Comparison of ENCODE assay signal across 8 mouse cellular contexts in the genomic region with DNA sequence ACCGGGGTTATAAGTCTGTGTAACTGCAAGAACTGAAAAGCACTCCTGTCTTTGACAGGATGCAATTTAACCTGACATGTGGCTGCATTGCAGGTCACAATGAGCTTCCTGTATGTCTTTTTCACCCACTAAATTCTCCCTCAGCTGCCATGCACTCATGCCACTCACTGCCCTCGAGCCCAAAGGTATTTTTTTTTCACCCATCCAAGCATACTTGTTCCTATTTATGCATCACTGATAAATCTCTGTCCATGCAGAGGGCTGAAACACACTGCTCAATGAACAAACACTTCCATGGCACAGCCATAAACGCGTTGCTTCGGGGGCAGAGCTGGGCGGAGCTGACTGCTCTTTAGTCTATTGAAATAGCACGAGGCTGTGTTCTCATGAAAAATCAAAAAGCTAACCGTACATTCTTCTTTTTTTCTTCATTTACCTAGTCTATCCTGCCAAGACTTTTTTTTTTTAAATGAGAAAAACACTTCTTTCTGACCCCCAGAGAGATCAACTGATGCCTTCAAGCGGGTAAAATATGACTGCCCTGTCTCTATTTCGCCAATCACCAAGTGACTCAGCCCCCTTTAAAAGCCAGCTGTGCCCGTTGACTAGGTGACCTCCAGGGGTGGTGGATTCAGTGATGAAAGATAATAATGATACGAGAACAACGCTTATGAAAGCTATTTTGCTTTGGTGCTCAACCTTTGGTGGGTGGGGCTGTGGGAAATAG. TPM values are rescaled to one million over a fixed set of nuclear protein-coding genes. Genes with fewer than 3 reads are reported as not detected.
DNase-seq lines count a peak whose midpoint lies in the region; ATAC-seq lines count a peak whose summit lies in the region.

No protein-coding gene starts in this region.

- DNase-seq in forebrain, embryonic 10.5 days (ENCODE audit: extremely low spot score, low spot score) = no peak
- DNase-seq in neural tube, embryonic 11.5 days (ENCODE audit: low spot score) = no peak
- no peak for DNase-seq in neural tube, embryonic 10.5 days (ENCODE audit: extremely low spot score, low spot score)
- DNase-seq in thymus, postnatal 0 days (ENCODE audit: low spot score) = peak; percentile 37
- DNase-seq in frontal cortex, postnatal 25 days (ENCODE audit: low spot score in 2 of 2) = no peak
- no peak for DNase-seq in adrenal gland, adult (ENCODE audit: inconsistent age in 2 of 2, low spot score in 1 of 2)

- no peaks in the 10 kb centered on the region for H3K27me3 ChIP-seq in forebrain, embryonic 15.5 days
- H3K27me3 ChIP-seq in forebrain, embryonic 10.5 days (ENCODE audit: poor library complexity, severe bottlenecking) = no peaks in the 10 kb centered on the region
- no peaks in the 10 kb centered on the region for H3K27me3 ChIP-seq in neural tube, embryonic 11.5 days (ENCODE audit: control insufficient read depth, insufficient read depth, low read length)
- no peaks in the 10 kb centered on the region for H3K27me3 ChIP-seq in hindbrain, embryonic 15.5 days

- ATAC-seq in forebrain, embryonic 15.5 days (replicated peaks) = no peak
- ATAC-seq in neural tube, embryonic 11.5 days (ENCODE audit: insufficient read depth, low FRiP score, low TSS enrichment) = no peak
- no peak for ATAC-seq in hindbrain, embryonic 15.5 days (ENCODE audit: low FRiP score, low read depth)

- no peak overlapping the region for H3K9ac ChIP-seq in forebrain, embryonic 15.5 days (replicated peaks)
- H3K9ac ChIP-seq in neural tube, embryonic 11.5 days (ENCODE audit: low read length) = no peak overlapping the region
- peak overlapping the region; percentile 2; the same call in 1 of the 2 replicates for H3K9ac ChIP-seq in hindbrain, embryonic 15.5 days

- H3K4me1 ChIP-seq in forebrain, embryonic 15.5 days = peaks cover 14% of the 10 kb centered on the region
- H3K4me1 ChIP-seq in forebrain, embryonic 10.5 days = peaks cover 4% of the 10 kb centered on the region; the same call in 1 of the 2 replicates
- H3K4me1 ChIP-seq in neural tube, embryonic 11.5 days (ENCODE audit: control insufficient read depth, insufficient read depth, low read length) = no peaks in the 10 kb centered on the region
- H3K4me1 ChIP-seq in hindbrain, embryonic 15.5 days (replicated peaks) = peaks cover 21% of the 10 kb centered on the region

- peak overlapping the region; percentile 67 for H3K27ac ChIP-seq in forebrain, embryonic 15.5 days (replicated peaks)
- no peak overlapping the region for H3K27ac ChIP-seq in forebrain, embryonic 10.5 days
- 0 out of 2 replicates have a peak overlapping the region, but pooled peaks have one; percentile 7 for H3K27ac ChIP-seq in neural tube, embryonic 11.5 days (ENCODE audit: low read depth, low read length)
- H3K27ac ChIP-seq in hindbrain, embryonic 15.5 days (replicated peaks) = peak overlapping the region; percentile 80

- no peaks in the 10 kb centered on the region for H3K36me3 ChIP-seq in forebrain, embryonic 15.5 days
- no peaks in the 10 kb centered on the region for H3K36me3 ChIP-seq in forebrain, embryonic 10.5 days (replicated peaks)
- H3K36me3 ChIP-seq in neural tube, embryonic 11.5 days (ENCODE audit: control insufficient read depth, insufficient read depth, low read length) = no peaks in the 10 kb centered on the region
- H3K36me3 ChIP-seq in hindbrain, embryonic 15.5 days = no peaks in the 10 kb centered on the region

- WGBS in forebrain, embryonic 15.5 days = 68% methylated on average over 13 of the region's 13 CpGs
- WGBS in forebrain, embryonic 10.5 days = 83% methylated on average over 13 of the region's 13 CpGs
- WGBS in neural tube, embryonic 11.5 days = 62% methylated on average over 13 of the region's 13 CpGs
- WGBS in hindbrain, embryonic 15.5 days = 41% methylated on average over 13 of the region's 13 CpGs

- no peaks in the 10 kb centered on the region for H3K9me3 ChIP-seq in forebrain, embryonic 15.5 days
- no peaks in the 10 kb centered on the region for H3K9me3 ChIP-seq in forebrain, embryonic 10.5 days
- H3K9me3 ChIP-seq in neural tube, embryonic 11.5 days (ENCODE audit: control insufficient read depth, low read length) = no peaks in the 10 kb centered on the region
- no peaks in the 10 kb centered on the region for H3K9me3 ChIP-seq in hindbrain, embryonic 15.5 days

- H3K4me3 ChIP-seq in forebrain, embryonic 15.5 days = no peak overlapping the region
- H3K4me3 ChIP-seq in forebrain, embryonic 10.5 days = no peak overlapping the region
- no peak overlapping the region for H3K4me3 ChIP-seq in neural tube, embryonic 11.5 days (ENCODE audit: low read depth, low read length)
- peak overlapping the region; percentile 27 for H3K4me3 ChIP-seq in hindbrain, embryonic 15.5 days

- no peak overlapping the region for H3K4me2 ChIP-seq in forebrain, embryonic 15.5 days (replicated peaks)
- H3K4me2 ChIP-seq in neural tube, embryonic 11.5 days (ENCODE audit: low read depth) = no peak overlapping the region
- H3K4me2 ChIP-seq in hindbrain, embryonic 15.5 days = peak overlapping the region; percentile 50

RNA-seq across cellular contexts. Expression of gene Tigit, which starts 44.6 kb away (rescaled TPM):
- polyA plus RNA-seq in forebrain, embryonic 15.5 days (2015; fragmentation: Nextera tagmentation; extraction: Ambion mirVana) = 0.20 TPM in 1 of 2 replicates, not detected in the other
- polyA plus RNA-seq in forebrain, embryonic 10.5 days (2016; fragmentation: Nextera tagmentation; extraction: Ambion mirVana) = not detected in 2 replicates
- polyA plus RNA-seq in neural tube, embryonic 11.5 days (2014; fragmentation: Nextera tagmentation; extraction: Ambion mirVana) = not detected in 2 replicates
- polyA plus RNA-seq in hindbrain, embryonic 15.5 days (2015; fragmentation: Nextera tagmentation; extraction: Ambion mirVana) = 0.17 TPM in 1 of 2 replicates, not detected in the other
- polyA plus RNA-seq in thymus, postnatal 0 days (2015; fragmentation: Nextera tagmentation; extraction: Ambion mirVana) = 1.0 and 1.1 TPM in 2 replicates

RNA-seq across cellular contexts. Expression of gene Drd3, which starts 45.3 kb away (rescaled TPM):
- 0.20 TPM in 1 of 2 replicates, not detected in the other for polyA plus RNA-seq in forebrain, embryonic 15.5 days (2015; fragmentation: Nextera tagmentation; extraction: Ambion mirVana)
- polyA plus RNA-seq in forebrain, embryonic 10.5 days (2016; fragmentation: Nextera tagmentation; extraction: Ambion mirVana) = not detected in 2 replicates
- polyA plus RNA-seq in neural tube, embryonic 11.5 days (2014; fragmentation: Nextera tagmentation; extraction: Ambion mirVana) = not detected in 2 replicates
- not detected in 2 replicates for polyA plus RNA-seq in hindbrain, embryonic 15.5 days (2015; fragmentation: Nextera tagmentation; extraction: Ambion mirVana)
- polyA plus RNA-seq in thymus, postnatal 0 days (2015; fragmentation: Nextera tagmentation; extraction: Ambion mirVana) = not detected in 2 replicates
